Mouse (Mus musculus): ENCODE measurements around the gene Ust. TPM values are rescaled to one million over a fixed set of nuclear protein-coding genes. Genes with fewer than 3 reads are reported as not detected.

Gene Ust
- total RNA-seq, 4 experiments from 2014 or later = 1.2 to 1.8 (median 1.5) TPM

- no peak for DNase-seq (ENCODE audit: low spot score)
These were observed 341.0 kb downstream of the Ust start for GRCm38 (mm10) chr10:8177618-8178017.

- DNase-seq (ENCODE audit: low spot score) = no peak
These were observed 342.1 kb downstream of the Ust start for GRCm38 (mm10) chr10:8176351-8177053.

GRCm38 (mm10) chr10:8176008-8176350 lies 342.6 kb downstream of the Ust start:
- DNase-seq (ENCODE audit: low spot score) = no peak

- no peak for DNase-seq (ENCODE audit: low spot score)
These were observed 343.9 kb downstream of the Ust start for GRCm38 (mm10) chr10:8174697-8175096.

- DNase-seq (ENCODE audit: low spot score) = no peak
These were observed 344.4 kb downstream of the Ust start for GRCm38 (mm10) chr10:8174230-8174629.

- no peak for DNase-seq (ENCODE audit: low spot score)
These were observed 345.6 kb downstream of the Ust start for GRCm38 (mm10) chr10:8173032-8173431.

- no peak for DNase-seq (ENCODE audit: low spot score)
These were observed 347.1 kb downstream of the Ust start for GRCm38 (mm10) chr10:8171556-8171955.

Measured in heart, adult 8-10 months (tissue).